Mouse (Mus musculus) neural tube, embryonic 11.5 days (tissue): ENCODE results near the gene Abhd10. TPM values are rescaled to one million over a fixed set of nuclear protein-coding genes. Genes with fewer than 3 reads are reported as not detected.

ENCODE experiments used
- ATAC-seq: fragments of 200-750 bp; cut with Nextera tagmentation; 2 replicates; pipeline ENCODE4 v1.8.0; 2017; ENCODE audit warnings: moderate number of reproducible peaks, mild to moderate bottlenecking, moderate TSS enrichment, moderate library complexity; ENCODE audit not compliant: insufficient read depth, low FRiP score, low TSS enrichment
- DNase-seq: peaks from one replicate; pipeline ENCODE4 v3.0.0-alpha.2; 2015; ENCODE audit warnings: low spot score
- H3K27ac ChIP-seq: fragments of 300-500 bp; sonication (generic); 2 replicates; pipeline ENCODE4 v1.5.1; 2014; ENCODE audit warnings: low read depth, mild to moderate bottlenecking, low read length
- H3K27me3 ChIP-seq: fragments of 300-500 bp; sonication (generic); 2 replicates; pipeline ENCODE4 v1.6.1; 2014; ENCODE audit warnings: mild to moderate bottlenecking, low read length, mixed read lengths; ENCODE audit not compliant: control insufficient read depth, insufficient read depth
- H3K36me3 ChIP-seq: fragments of 300-500 bp; sonication (generic); 2 replicates; pipeline ENCODE4 v1.6.1; 2014; ENCODE audit warnings: mild to moderate bottlenecking, low read length, moderate library complexity, mixed read lengths; ENCODE audit not compliant: control insufficient read depth, insufficient read depth
- H3K4me1 ChIP-seq: fragments of 300-500 bp; sonication (generic); 2 replicates; pipeline ENCODE4 v1.6.1; 2014; ENCODE audit warnings: low read length, mixed read lengths; ENCODE audit not compliant: control insufficient read depth, insufficient read depth
- H3K4me2 ChIP-seq: fragments of 300-500 bp; sonication (generic); 2 replicates; pipeline ENCODE4 v1.6.1; 2014; ENCODE audit warnings: low read depth, mild to moderate bottlenecking, moderate library complexity
- H3K4me3 ChIP-seq: fragments of 300-500 bp; sonication (generic); 2 replicates; pipeline ENCODE4 v1.5.1; 2014; ENCODE audit warnings: low read depth, low read length
- H3K9ac ChIP-seq: fragments of 300-500 bp; sonication (generic); 2 replicates; pipeline ENCODE4 v1.6.1; 2014; ENCODE audit warnings: mild to moderate bottlenecking, low read length
- H3K9me3 ChIP-seq: fragments of 300-500 bp; sonication (generic); 2 replicates; pipeline ENCODE4 v1.6.1; 2016; ENCODE audit warnings: low read length; ENCODE audit not compliant: control insufficient read depth
- WGBS: fragments of 180-500 bp; shearing (Covaris S2); extraction: QIAGEN DNeasy Blood & Tissue Kit; methylation state at CpG from one replicate; pipeline ENCODE4 v1.1.7; 2014; 5-methylcytosine and 5-hydroxymethylcytosine counted together
- polyA plus RNA-seq: library from polyadenylated mRNA; unstranded; fragments of >200 nt; fragmentation: Nextera tagmentation; extraction: Ambion mirVana; gene quantifications from 2 replicates; pipeline ENCODE4 v1.2.1, GENCODE M21; 2014

The Abhd10 gene
- polyA plus RNA-seq, 1 experiment from 2014 or later, result 43.2 TPM

GRCm38 (mm10) chr16:45767853-45768640 is 25.3 kb upstream of the Abhd10 start:
- H3K4me1 ChIP-seq, result no peaks in the 10 kb centered on the region
- DNase-seq (no peak), ATAC-seq (no peak)
- no peak overlapping the region for H3K27ac ChIP-seq
- H3K36me3 ChIP-seq, result 0 out of 2 replicates have a peak, but pooled peaks cover 2% of the 10 kb centered on the region
- 74% methylated on average over 10 of the region's 10 CpGs for WGBS
- no peak overlapping the region for H3K4me2 ChIP-seq
- H3K4me3 ChIP-seq, result no peak overlapping the region
- no peaks in the 10 kb centered on the region for H3K27me3 ChIP-seq
- no peak overlapping the region for H3K9ac ChIP-seq
- no peaks in the 10 kb centered on the region for H3K9me3 ChIP-seq

- 58% methylated on average over 4 of the region's 4 CpGs for WGBS
- Histone ChIP-seq H3K27me3 (no peaks in the 10 kb centered on the region), H3K4me3 (no peak overlapping the region), H3K27ac (no peak overlapping the region), H3K4me2 (no peak overlapping the region), H3K9ac (no peak overlapping the region), H3K36me3 (0 out of 2 replicates have a peak, but pooled peaks cover 2% of the 10 kb centered on the region), H3K4me1 (no peaks in the 10 kb centered on the region), H3K9me3 (no peaks in the 10 kb centered on the region)
- ATAC-seq (no peak), DNase-seq (no peak)
Observed at GRCm38 (mm10) chr16:45767434-45767833, 24.7 kb upstream of the Abhd10 start.

GRCm38 (mm10) chr16:45765801-45766494 is 23.2 kb upstream of the Abhd10 start:
- 89% methylated on average over 7 of the region's 7 CpGs for WGBS
- no peak for ATAC-seq

GRCm38 (mm10) chr16:45765102-45765501 is 22.3 kb upstream of the Abhd10 start:
- 88% methylated on average over 3 of the region's 3 CpGs for WGBS
- ATAC-seq, result no peak
- no peak overlapping the region for H3K9ac ChIP-seq

More at GRCm38 (mm10) chr16:45765801-45766494, 23.2 kb upstream of the Abhd10 start:
- no peak overlapping the region for H3K4me2 ChIP-seq
- H3K9ac ChIP-seq, result no peak overlapping the region
- peaks cover 4% of the 10 kb centered on the region; the same call in 1 of the 2 replicates for H3K36me3 ChIP-seq
- H3K27me3 ChIP-seq, result no peaks in the 10 kb centered on the region
- no peak for DNase-seq
- no peak overlapping the region for H3K4me3 ChIP-seq
- no peaks in the 10 kb centered on the region for H3K4me1 ChIP-seq
- no peak overlapping the region for H3K27ac ChIP-seq
- H3K9me3 ChIP-seq, result no peaks in the 10 kb centered on the region

GRCm38 (mm10) chr16:45762859-45763505 is 20.2 kb upstream of the Abhd10 start:
- DNase-seq, result no peak
- no peak for ATAC-seq

More at GRCm38 (mm10) chr16:45765102-45765501, 22.3 kb upstream of the Abhd10 start:
- no peak overlapping the region for H3K27ac ChIP-seq
- H3K4me2 ChIP-seq, result no peak overlapping the region
- DNase-seq, result no peak
- peaks cover 3% of the 10 kb centered on the region; the same call in 1 of the 2 replicates for H3K36me3 ChIP-seq
- H3K4me3 ChIP-seq, result no peak overlapping the region
- H3K9me3 ChIP-seq, result no peaks in the 10 kb centered on the region
- no peaks in the 10 kb centered on the region for H3K27me3 ChIP-seq
- H3K4me1 ChIP-seq, result no peaks in the 10 kb centered on the region

GRCm38 (mm10) chr16:45761425-45761824 is 18.7 kb upstream of the Abhd10 start:
- no peak overlapping the region for H3K27ac ChIP-seq
- H3K4me3 ChIP-seq, result no peak overlapping the region
- no peaks in the 10 kb centered on the region for H3K4me1 ChIP-seq
- H3K4me2 ChIP-seq, result no peak overlapping the region
- no peak for DNase-seq
- no peak for ATAC-seq
- H3K27me3 ChIP-seq, result no peaks in the 10 kb centered on the region
- 80% methylated on average over 1 of the region's 1 CpGs for whole genome bisulfite sequencing
- no peaks in the 10 kb centered on the region for H3K9me3 ChIP-seq
- no peak overlapping the region for H3K9ac ChIP-seq
- H3K36me3 ChIP-seq, result peaks cover 3% of the 10 kb centered on the region; the same call in 1 of the 2 replicates

More at GRCm38 (mm10) chr16:45762859-45763505, 20.2 kb upstream of the Abhd10 start:
- Histone ChIP-seq H3K27ac (no peak overlapping the region), H3K36me3 (peaks cover 3% of the 10 kb centered on the region; the same call in 1 of the 2 replicates), H3K4me1 (no peaks in the 10 kb centered on the region), H3K4me2 (no peak overlapping the region), H3K27me3 (no peaks in the 10 kb centered on the region), H3K9me3 (no peaks in the 10 kb centered on the region), H3K9ac (no peak overlapping the region), H3K4me3 (no peak overlapping the region)
- 71% methylated on average over 13 of the region's 13 CpGs for WGBS

GRCm38 (mm10) chr16:45758726-45759269 is 16.0 kb upstream of the Abhd10 start:
- Histone ChIP-seq H3K27me3 (no peaks in the 10 kb centered on the region), H3K27ac (no peak overlapping the region), H3K4me1 (no peaks in the 10 kb centered on the region), H3K4me2 (no peak overlapping the region), H3K9me3 (no peaks in the 10 kb centered on the region), H3K9ac (no peak overlapping the region), H3K36me3 (peaks cover 3% of the 10 kb centered on the region; the same call in 1 of the 2 replicates), H3K4me3 (no peak overlapping the region)
- ATAC-seq, result no peak
- no peak for DNase-seq
- WGBS, result 87% methylated on average over 9 of the region's 9 CpGs

- Histone ChIP-seq H3K9ac (no peak overlapping the region), H3K4me2 (no peak overlapping the region), H3K4me1 (no peaks in the 10 kb centered on the region), H3K4me3 (no peak overlapping the region), H3K27me3 (no peaks in the 10 kb centered on the region), H3K36me3 (peaks cover 3% of the 10 kb centered on the region; the same call in 1 of the 2 replicates), H3K9me3 (no peaks in the 10 kb centered on the region), H3K27ac (no peak overlapping the region)
- DNase-seq (no peak), ATAC-seq (no peak)
- 89% methylated on average over 12 of the region's 12 CpGs for WGBS
Observed at GRCm38 (mm10) chr16:45757421-45758078, 14.8 kb upstream of the Abhd10 start.
